Mouse (Mus musculus) embryonic facial prominence, embryonic 15.5 days (tissue): ENCODE data around the gene Fto. TPM values are rescaled to one million over a fixed set of nuclear protein-coding genes. Genes with fewer than 3 reads are reported as not detected.

Source experiments
- ATAC-seq: fragments of 200-750 bp; cut with Nextera tagmentation; 2 replicates; pipeline ENCODE4 v1.8.0; 2017; ENCODE audit warnings: low read depth, moderate TSS enrichment; ENCODE audit not compliant: insufficient number of reproducible peaks, low FRiP score, low TSS enrichment
- H3K27ac ChIP-seq: fragments of 300-500 bp; sonication (generic); replicated peaks from 2 replicates; pipeline ENCODE4 v1.5.1; 2015; ENCODE audit warnings: mild to moderate bottlenecking, inconsistent platforms
- H3K27me3 ChIP-seq: fragments of 300-500 bp; sonication (generic); 2 replicates; pipeline ENCODE4 v1.6.1; 2015; ENCODE audit warnings: inconsistent platforms
- H3K36me3 ChIP-seq: fragments of 300-500 bp; sonication (generic); 2 replicates; pipeline ENCODE4 v1.6.1; 2015; ENCODE audit warnings: mild to moderate bottlenecking, inconsistent platforms
- H3K4me1 ChIP-seq: fragments of 300-500 bp; sonication (generic); 2 replicates; pipeline ENCODE4 v1.6.1; 2015; ENCODE audit warnings: inconsistent platforms
- H3K4me2 ChIP-seq: fragments of 300-500 bp; sonication (generic); replicated peaks from 2 replicates; pipeline ENCODE4 v1.6.1; 2015; ENCODE audit warnings: mild to moderate bottlenecking, inconsistent platforms
- H3K4me3 ChIP-seq: fragments of 300-500 bp; sonication (generic); replicated peaks from 2 replicates; pipeline ENCODE4 v1.5.1; 2015; ENCODE audit warnings: mild to moderate bottlenecking, inconsistent platforms
- H3K9ac ChIP-seq: fragments of 300-500 bp; sonication (generic); 2 replicates; pipeline ENCODE4 v1.6.1; 2015; ENCODE audit warnings: inconsistent platforms
- H3K9me3 ChIP-seq: fragments of 300-500 bp; sonication (generic); replicated peaks from 2 replicates; pipeline ENCODE4 v1.6.1; 2016; ENCODE audit warnings: inconsistent platforms
- WGBS: fragments of 180-500 bp; shearing (Covaris S2); methylation state at CpG from one replicate; pipeline ENCODE4 v1.1.7; 2015; 5-methylcytosine and 5-hydroxymethylcytosine counted together
- polyA plus RNA-seq: library from polyadenylated mRNA; unstranded; fragments of >200 nt; fragmentation: Nextera tagmentation; extraction: Ambion mirVana; gene quantifications from 2 replicates; pipeline ENCODE4 v1.2.1, GENCODE M21; 2015

The Fto gene
- polyA plus RNA-seq, result 96.4 and 111 TPM in 2 replicates

- peak; percentile 99 for ATAC-seq
- H3K4me3 ChIP-seq, result peak within 1 kb of the TSS; percentile 80
- no peaks in the 10 kb centered on the region for H3K27me3 ChIP-seq
- H3K9me3 ChIP-seq, result no peaks in the 10 kb centered on the region
- H3K4me1 ChIP-seq, result peaks cover 21% of the 10 kb centered on the region
- H3K27ac ChIP-seq, result peak within 1 kb of the TSS; percentile 89
- peak within 1 kb of the TSS; percentile 64 for H3K4me2 ChIP-seq
- no peaks in the 10 kb centered on the region for H3K36me3 ChIP-seq
- H3K9ac ChIP-seq, result peak within 1 kb of the TSS; percentile 96
- under 1% methylated on average over 59 of the region's 59 CpGs for WGBS
Measured at GRCm38 (mm10) chr8:91312835-91313832, at the start of gene Fto, which contains the start of gene Rpgrip1l. Fto (plus strand) TSS chr8:91313525. Rpgrip1l (minus strand) TSS chr8:91313262.

- whole genome bisulfite sequencing, result 63% methylated on average over 3 of the region's 3 CpGs
- H3K27ac ChIP-seq, result no peak overlapping the region
- no peak overlapping the region for H3K9ac ChIP-seq
- H3K4me2 ChIP-seq, result no peak overlapping the region
- H3K4me1 ChIP-seq, result 0 out of 2 replicates have a peak, but pooled peaks cover 3% of the 10 kb centered on the region
- peaks cover 10% of the 10 kb centered on the region; the same call in 1 of the 2 replicates for H3K36me3 ChIP-seq
- H3K9me3 ChIP-seq, result no peaks in the 10 kb centered on the region
- H3K27me3 ChIP-seq, result no peaks in the 10 kb centered on the region
- H3K4me3 ChIP-seq, result no peak overlapping the region
- ATAC-seq, result peak; percentile 19; the same call in 1 of the 2 replicates
Measured at GRCm38 (mm10) chr8:91263939-91264338, 49.4 kb upstream of the Fto start.

DNA sequence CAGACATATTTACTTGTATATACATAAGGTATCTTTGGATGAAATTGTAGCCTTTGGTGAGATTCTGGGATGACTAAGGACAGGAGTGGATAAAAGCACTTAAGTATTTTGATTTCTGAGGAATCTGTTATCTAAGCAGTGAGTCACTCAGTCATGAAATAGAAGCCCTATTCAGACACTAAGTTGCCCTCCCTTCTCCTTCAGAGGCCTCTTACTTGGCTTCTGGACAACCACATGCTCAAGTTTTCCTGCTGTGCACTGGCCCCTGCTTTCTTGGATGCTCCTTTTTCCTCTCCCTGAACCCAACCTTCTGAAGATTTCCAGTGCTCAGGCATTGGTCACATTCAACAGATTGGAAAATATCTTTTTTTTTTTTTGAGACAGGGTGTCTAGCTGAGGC lies 48.8 kb upstream of the Fto start:
- no peak overlapping the region for H3K27ac ChIP-seq
- H3K36me3 ChIP-seq, result peaks cover 10% of the 10 kb centered on the region; the same call in 1 of the 2 replicates
- no peak overlapping the region for H3K9ac ChIP-seq
- no peaks in the 10 kb centered on the region for H3K27me3 ChIP-seq
- no peaks in the 10 kb centered on the region for H3K9me3 ChIP-seq
- H3K4me1 ChIP-seq, result 0 out of 2 replicates have a peak, but pooled peaks cover 3% of the 10 kb centered on the region
- ATAC-seq, result no peak
- no peak overlapping the region for H3K4me3 ChIP-seq
- H3K4me2 ChIP-seq, result no peak overlapping the region

- Histone ChIP-seq H3K4me2 (no peak overlapping the region), H3K4me1 (no peaks in the 10 kb centered on the region), H3K4me3 (no peak overlapping the region), H3K9me3 (no peaks in the 10 kb centered on the region), H3K36me3 (peaks cover 10% of the 10 kb centered on the region; the same call in 1 of the 2 replicates), H3K27me3 (no peaks in the 10 kb centered on the region), H3K27ac (no peak overlapping the region), H3K9ac (no peak overlapping the region)
- WGBS, result 63% methylated on average over 2 of the region's 2 CpGs
- ATAC-seq, result no peak
Measured at GRCm38 (mm10) chr8:91269374-91269958, 43.9 kb upstream of the Fto start.

GRCm38 (mm10) chr8:91273493-91273892 lies 39.8 kb upstream of the Fto start:
- Histone ChIP-seq H3K9me3 (no peaks in the 10 kb centered on the region), H3K36me3 (peaks cover 7% of the 10 kb centered on the region; the same call in 1 of the 2 replicates), H3K4me3 (no peak overlapping the region), H3K27ac (no peak overlapping the region), H3K27me3 (no peaks in the 10 kb centered on the region), H3K9ac (no peak overlapping the region), H3K4me1 (no peaks in the 10 kb centered on the region), H3K4me2 (no peak overlapping the region)
- no peak for ATAC-seq
- 71% methylated on average over 5 of the region's 5 CpGs for WGBS

DNA sequence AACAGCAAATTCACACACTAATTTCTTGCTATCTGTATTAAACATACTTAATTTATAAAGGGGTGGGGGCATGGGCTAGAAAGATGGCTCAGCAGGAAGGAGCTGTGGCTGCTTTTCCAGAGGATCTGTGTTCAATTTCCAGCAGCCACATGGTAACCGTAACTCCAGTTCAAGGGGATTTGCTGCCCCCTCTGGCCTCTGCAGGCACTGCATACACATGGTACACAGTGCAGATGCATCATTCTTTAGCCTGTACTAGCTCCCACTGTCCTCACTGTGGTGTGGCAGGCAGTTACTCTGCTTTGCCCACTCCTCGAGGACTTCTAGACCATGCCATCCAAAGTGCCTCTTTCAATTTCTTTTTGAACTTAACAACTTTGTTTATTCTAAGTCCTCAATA lies 37.0 kb upstream of the Fto start:
- Histone ChIP-seq H3K9ac (no peak overlapping the region), H3K27me3 (no peaks in the 10 kb centered on the region), H3K4me2 (no peak overlapping the region), H3K4me3 (no peak overlapping the region), H3K36me3 (peaks cover 4% of the 10 kb centered on the region; the same call in 1 of the 2 replicates), H3K27ac (no peak overlapping the region), H3K4me1 (peaks cover 9% of the 10 kb centered on the region), H3K9me3 (no peaks in the 10 kb centered on the region)
- WGBS, result 88% methylated on average over 2 of the region's 2 CpGs
- ATAC-seq, result no peak

- WGBS, result 41% methylated on average over 5 of the region's 5 CpGs
- no peaks in the 10 kb centered on the region for H3K9me3 ChIP-seq
- no peak overlapping the region for H3K9ac ChIP-seq
- no peak for ATAC-seq
- peaks cover 22% of the 10 kb centered on the region for H3K4me1 ChIP-seq
- no peak overlapping the region for H3K4me3 ChIP-seq
- no peak overlapping the region for H3K27ac ChIP-seq
- H3K36me3 ChIP-seq, result peaks cover 4% of the 10 kb centered on the region; the same call in 1 of the 2 replicates
- no peak overlapping the region for H3K4me2 ChIP-seq
- H3K27me3 ChIP-seq, result no peaks in the 10 kb centered on the region
Measured at GRCm38 (mm10) chr8:91278060-91278459, 35.3 kb upstream of the Fto start.

DNA sequence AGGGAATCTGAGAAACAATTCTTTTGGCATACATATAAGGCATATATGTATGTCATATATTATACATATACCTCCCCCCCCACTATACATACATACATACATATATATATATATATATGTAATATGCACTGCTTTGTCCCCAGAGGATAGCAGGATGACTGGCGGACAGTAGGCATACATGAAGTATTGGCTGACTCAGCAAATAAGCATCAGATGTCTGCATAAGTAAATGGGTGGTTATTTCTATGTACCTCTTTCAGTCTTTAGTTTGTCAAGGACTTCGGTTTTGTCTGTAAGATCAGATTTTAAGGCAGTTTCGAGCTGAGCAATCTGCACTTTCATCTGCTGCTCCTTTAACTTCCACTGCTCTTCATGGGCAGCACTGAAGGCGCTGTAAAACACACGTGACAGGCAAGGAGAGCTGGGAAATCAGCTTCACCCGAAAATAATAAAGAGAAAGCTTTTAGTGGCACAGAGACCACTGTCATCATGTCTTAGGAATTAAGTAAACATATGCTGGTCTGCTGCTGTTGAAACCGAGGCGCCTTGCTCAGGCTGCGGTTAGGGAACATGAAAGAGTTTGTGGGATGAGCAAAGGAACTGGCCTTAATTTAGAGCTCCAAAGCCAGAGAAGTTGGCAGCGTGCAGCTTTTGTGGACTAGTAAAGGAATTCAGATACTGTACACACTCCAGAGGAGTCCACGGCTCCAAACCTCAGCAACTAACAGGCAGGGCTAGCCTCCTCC lies 32.7 kb upstream of the Fto start:
- peak; percentile 82 for ATAC-seq
- H3K27me3 ChIP-seq, result no peaks in the 10 kb centered on the region
- no peak overlapping the region for H3K4me2 ChIP-seq
- 43% methylated on average over 11 of the region's 11 CpGs for WGBS
- H3K4me3 ChIP-seq, result no peak overlapping the region
- no peaks in the 10 kb centered on the region for H3K36me3 ChIP-seq
- H3K9ac ChIP-seq, result no peak overlapping the region
- no peaks in the 10 kb centered on the region for H3K9me3 ChIP-seq
- H3K27ac ChIP-seq, result peak overlapping the region; percentile 74
- peaks cover 28% of the 10 kb centered on the region for H3K4me1 ChIP-seq

GRCm38 (mm10) chr8:91281545-91281944 lies 31.8 kb upstream of the Fto start:
- 58% methylated on average over 8 of the region's 8 CpGs for WGBS
- H3K9ac ChIP-seq, result no peak overlapping the region
- no peaks in the 10 kb centered on the region for H3K36me3 ChIP-seq
- peaks cover 28% of the 10 kb centered on the region for H3K4me1 ChIP-seq
- H3K9me3 ChIP-seq, result no peaks in the 10 kb centered on the region
- ATAC-seq, result no peak
- H3K27me3 ChIP-seq, result no peaks in the 10 kb centered on the region
- H3K4me2 ChIP-seq, result no peak overlapping the region
- peak overlapping the region; percentile 74 for H3K27ac ChIP-seq
- no peak overlapping the region for H3K4me3 ChIP-seq

- Histone ChIP-seq H3K4me3 (no peak overlapping the region), H3K4me2 (no peak overlapping the region), H3K9me3 (no peaks in the 10 kb centered on the region), H3K27ac (peak overlapping the region; percentile 85), H3K9ac (no peak overlapping the region), H3K4me1 (peaks cover 32% of the 10 kb centered on the region), H3K27me3 (no peaks in the 10 kb centered on the region), H3K36me3 (no peaks in the 10 kb centered on the region)
- WGBS, result 29% methylated on average over 5 of the region's 5 CpGs
- ATAC-seq, result peak; percentile 75
Measured at GRCm38 (mm10) chr8:91282655-91283054, 30.7 kb upstream of the Fto start.

DNA sequence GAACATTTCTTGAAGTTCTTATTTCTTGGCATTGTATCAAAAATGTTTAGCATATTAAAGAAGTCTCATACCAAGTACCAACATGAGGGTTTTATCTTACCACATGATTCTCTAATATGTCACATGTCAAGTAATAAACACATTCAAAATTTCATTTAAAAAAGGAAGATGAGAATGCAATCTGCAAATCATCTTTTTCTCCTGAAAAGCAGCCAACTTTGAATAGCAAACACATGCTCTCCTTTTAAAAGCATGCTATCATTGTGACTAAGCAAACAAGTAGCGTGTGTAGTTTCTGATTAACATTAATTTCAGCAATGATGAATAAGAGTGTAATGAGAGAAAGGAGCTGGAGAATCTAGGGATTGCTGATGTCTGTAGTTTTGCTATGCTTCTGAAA lies 29.5 kb upstream of the Fto start:
- ATAC-seq, result no peak
- no peak overlapping the region for H3K4me2 ChIP-seq
- peaks cover 32% of the 10 kb centered on the region for H3K4me1 ChIP-seq
- no peaks in the 10 kb centered on the region for H3K36me3 ChIP-seq
- no peak overlapping the region for H3K9ac ChIP-seq
- H3K9me3 ChIP-seq, result no peaks in the 10 kb centered on the region
- H3K27ac ChIP-seq, result no peak overlapping the region
- no peak overlapping the region for H3K4me3 ChIP-seq
- no peaks in the 10 kb centered on the region for H3K27me3 ChIP-seq
- 28% methylated on average over 1 of the region's 1 CpGs for WGBS
